Mouse (Mus musculus) cerebellum, adult 11 months (tissue): Measurements from ENCODE around the gene Pgf.

Experiments
- DNase-seq: peaks from one replicate; pipeline ENCODE4 v3.0.0; 2022

The Pgf gene

GRCm38 (mm10) chr12:85177740-85178239 is at the start of gene Pgf:
Pgf (minus strand) TSS chr12:85177790.
- DNase-seq: no peak

DNA sequence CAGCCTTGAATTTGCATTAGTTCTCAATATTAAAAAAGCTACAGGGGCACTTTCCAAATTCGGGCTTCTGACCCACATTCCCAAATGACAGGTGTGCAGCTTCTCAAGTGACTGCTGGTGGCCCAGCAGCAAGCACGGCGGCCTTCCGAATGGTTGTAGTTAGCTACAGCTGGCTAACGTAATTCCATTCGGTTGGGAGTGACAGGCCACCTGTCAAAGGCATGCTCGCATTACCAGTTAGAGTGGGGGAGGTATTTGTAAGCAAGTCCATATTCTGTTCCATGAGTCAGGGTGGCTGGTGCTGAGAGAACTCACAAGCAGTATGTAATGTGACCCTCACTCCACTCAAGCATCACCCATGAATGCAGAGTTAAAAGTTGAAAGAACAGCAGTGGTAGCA is 49.6 kb upstream of the Pgf start:
- no peak for DNase-seq

DNA sequence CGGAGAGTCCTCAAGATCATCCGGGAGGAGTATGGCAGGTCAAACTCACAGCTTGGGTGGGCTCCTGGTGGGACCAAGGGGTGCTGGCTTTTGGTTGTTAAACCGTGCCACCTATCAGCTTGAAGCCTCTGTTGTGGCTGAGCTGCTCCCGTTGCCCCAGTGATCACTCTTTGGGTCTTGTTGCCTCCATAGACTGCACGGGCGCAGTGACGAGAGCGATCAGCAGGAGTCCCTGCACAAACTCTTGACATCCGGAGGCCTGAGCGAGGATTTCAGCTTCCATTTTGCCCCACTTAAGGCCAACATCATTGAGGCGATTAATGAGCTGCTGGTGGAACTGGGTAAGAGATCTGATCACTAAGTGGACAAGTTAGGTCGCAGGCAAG is 42.3 kb upstream of the Pgf start:
- DNase-seq: peak; percentile 19

DNA sequence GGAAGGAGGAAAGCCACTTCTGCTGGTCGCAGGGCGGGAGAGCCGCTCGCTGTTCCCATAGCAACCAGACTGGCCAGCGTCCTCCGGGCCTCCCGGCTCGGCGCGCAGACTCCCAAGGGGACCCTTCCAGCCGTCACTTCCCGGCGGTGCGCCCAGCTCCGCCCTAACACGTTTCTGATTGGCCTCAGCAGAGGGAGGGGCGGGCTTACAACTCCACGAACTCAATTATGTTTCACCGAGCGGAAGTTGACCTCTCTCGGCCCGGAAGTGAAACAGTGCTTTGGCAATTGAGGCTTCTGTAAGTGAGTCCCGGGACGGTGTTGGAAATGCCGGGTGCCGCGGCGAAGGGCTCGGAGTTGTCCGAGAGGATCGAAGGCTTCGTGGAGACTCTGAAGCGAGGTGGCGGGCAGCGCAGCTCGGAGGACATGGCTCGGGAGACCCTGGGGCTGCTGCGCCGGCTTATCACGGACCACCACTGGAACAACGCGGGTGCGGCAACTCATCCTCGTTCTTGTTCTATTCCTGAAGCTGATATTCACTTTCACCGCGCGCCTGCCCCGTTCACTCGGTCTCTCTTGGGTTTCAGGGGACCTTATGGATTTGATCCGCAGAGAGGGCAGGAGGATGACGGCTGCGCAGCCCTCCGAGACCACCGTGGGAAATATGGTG is 41.8 kb upstream of the Pgf start, which contains the start of gene Eif2b2:
Gene Eif2b2 (plus strand): TSS at position 246 of the 669 bp plus-strand sequence.
- DNase-seq: peak; percentile 97

GRCm38 (mm10) chr12:85217733-85218310 is 40.2 kb upstream of the Pgf start:
- DNase-seq: no peak

GRCm38 (mm10) chr12:85215031-85215430 is 37.4 kb upstream of the Pgf start:
- DNase-seq: no peak

DNA sequence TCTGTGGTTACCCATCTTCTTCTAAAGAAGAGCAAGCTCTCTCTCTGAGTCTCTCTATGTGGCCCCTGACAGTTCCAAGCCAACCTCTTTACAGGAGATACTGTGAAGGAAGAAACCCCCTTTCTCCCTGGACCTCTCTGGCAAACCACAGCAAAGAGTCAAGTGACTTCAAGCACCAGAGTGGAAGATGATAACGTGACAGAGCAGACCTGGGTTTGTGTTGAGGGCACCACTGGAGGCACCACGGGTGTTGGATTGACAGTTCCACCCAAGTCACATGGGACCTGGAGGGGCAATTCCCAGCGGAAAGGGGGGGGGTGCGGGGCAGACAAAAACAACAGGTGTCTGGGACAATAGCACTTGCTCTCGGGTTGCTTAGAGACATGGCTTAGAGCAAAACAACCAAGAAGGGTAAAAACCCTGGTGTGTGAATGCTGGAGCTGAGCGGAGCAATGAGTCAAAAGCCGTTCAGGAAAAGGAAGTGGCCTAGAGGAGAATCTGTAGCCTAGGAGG is 31.2 kb upstream of the Pgf start:
- DNase-seq: no peak

DNA sequence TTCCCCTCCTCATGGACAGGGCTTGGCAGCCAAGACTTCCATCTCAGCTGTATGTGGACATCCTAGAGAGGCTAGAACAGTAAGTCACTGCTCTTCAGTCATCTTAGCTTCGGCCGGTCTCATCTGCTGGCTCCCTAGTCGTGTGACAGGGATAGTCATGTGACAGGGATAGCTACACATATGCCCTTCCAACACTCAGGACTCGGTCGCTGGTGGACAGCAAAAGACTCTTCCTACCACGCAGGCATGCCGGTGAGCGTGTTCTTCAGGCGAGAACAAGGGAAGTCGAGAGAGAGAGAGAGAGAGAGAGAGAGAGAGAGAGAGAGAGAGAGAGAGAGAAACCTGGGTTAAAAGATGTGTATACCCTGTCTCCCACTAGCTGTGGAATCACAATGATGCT is 27.8 kb upstream of the Pgf start:
- no peak for DNase-seq

- DNase-seq: no peak
These were observed 26.5 kb upstream of the Pgf start for GRCm38 (mm10) chr12:85204105-85204504.

- no peak for DNase-seq
These were observed 26.1 kb upstream of the Pgf start for GRCm38 (mm10) chr12:85203699-85204098.

- no peak for DNase-seq
These were observed 24.6 kb upstream of the Pgf start for GRCm38 (mm10) chr12:85202191-85202590.

- DNase-seq: no peak
These were observed 24.2 kb upstream of the Pgf start for GRCm38 (mm10) chr12:85201830-85202147.

DNA sequence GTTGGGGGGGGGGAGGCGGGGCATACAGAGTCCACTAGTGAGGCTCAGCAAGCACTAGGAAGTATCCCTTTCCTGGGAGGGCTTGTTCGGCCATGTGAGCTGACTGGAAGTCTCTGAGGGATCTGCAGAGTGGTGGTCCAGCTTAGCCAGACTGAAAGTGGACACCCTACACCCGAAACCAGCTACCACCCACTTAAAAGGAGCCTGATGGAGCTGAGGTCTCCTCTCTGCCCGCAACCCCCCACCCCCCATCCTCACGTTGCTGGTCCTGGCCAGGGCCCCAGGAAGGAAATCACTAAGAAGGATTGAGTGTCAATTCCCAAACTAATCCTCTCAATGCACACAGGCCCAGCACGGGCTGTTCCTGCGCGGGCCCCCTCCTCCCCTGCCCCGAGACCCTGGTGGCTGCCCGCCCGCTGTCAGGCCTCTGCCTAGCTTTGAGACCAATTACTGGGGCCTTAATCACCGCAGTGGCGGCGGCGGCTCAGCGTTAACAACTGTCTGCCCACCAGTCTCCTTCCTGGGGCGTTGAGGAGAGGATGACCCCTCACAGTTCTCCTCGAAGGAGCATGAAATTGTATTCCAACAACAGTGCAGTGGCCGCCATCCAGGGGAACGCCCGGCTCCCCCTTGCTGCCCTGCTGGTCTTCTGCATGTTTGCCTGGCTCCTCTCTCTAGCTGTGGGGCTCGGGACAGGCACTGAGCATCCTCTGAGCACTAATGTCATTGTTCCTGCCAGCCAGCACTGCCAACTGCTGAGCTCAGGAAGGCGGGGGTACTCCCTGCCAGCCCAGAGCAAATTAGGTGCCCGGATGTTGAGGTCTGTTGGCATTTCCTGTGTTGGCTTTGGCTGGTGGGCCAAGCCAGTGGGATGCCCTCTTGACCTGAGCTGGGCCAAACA is 23.6 kb upstream of the Pgf start:
- DNase-seq: no peak

DNA sequence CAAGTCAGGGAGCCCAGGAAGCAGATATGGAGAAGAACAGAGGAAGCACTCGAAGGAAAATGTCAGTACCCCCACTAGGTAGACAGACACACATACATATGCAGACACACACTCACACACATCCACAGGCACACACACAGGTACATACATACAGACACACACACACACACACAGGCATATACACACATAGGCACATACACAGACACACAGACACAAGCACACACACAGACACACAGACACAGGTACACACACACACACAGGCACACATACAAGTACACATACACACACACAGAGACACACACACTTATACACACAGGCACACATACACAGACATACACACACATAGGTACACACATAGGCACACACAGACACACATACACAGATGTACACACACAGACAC is 22.4 kb upstream of the Pgf start:
- no peak for DNase-seq

DNA sequence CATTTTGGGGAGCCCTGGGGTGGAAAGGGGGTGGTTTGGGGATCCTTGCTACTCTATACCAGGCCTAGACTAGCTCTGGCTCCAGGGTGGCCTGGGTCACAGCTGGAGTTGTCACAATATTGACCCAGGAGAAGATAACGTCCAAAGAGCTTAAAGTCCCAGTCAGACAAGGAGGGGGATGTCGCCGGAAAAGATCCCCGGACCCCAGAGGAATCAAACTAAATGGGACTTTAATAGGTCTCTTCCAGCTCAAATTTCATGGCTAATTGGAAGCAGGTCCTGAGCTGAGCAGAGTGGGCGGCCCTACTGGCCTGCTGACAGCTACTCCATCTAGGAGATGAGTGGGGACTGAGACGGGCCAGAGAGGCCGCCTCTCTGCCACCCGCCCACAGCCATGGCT is 20.3 kb upstream of the Pgf start:
- DNase-seq: no peak

DNA sequence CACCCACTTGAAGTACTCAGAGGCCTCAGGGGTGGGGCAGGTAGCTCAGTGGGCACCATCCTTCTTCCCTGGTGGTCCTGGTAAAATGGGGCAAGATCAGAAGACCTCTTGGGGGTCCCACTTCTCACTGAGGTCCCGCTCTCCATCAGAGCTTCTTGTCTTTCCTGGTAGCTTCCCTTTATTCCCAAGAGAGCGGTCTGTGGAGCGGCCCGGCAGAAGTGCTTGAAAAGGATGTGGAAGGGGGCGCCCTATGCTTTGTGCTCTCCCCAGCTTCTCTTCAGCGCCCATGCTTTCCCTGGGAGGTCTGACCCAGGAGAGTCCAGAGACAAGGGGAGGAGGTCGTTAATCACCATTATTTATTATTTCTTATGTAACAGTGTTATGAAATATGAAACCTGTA is 19.8 kb upstream of the Pgf start:
- no peak for DNase-seq

DNA sequence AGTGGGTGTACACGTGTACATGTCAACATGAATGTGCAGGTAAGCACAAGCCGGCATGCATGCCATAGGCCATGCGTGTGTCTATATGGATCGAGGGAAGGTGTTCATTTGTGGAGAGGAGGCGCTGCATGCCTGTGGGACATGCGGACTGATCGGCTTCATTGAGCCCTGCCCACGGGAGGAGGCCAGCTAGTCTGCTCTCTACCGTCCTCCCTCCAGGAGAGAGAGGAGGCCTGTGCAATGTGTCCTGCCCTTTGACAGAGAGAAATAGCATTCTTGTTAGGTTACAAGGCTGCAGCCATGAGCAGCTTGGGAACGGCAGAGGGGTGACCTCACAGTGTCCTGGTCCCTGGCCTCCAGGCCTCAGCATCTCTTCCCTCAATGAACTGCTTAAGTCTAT is 18.6 kb upstream of the Pgf start:
- DNase-seq: no peak

DNA sequence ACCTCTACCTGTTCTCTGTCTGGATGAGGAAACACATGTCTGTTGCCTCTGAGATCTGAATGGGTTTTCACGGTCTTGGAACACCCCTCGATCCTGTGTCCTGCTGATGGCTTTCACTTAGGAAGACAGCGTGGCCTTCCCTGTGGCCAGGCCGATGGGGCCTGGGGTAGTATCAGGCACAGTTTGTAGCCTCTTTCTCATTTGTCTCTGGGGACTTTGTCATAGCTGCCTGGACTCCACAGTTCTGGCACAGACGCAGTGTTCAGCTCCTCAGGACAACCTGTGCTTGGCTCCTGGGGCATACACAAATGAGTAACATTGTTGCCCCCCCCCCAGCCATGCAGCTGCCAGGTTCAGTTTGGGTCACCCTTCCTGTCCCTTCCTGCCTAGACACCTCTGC is 17.5 kb upstream of the Pgf start:
- no peak for DNase-seq

DNA sequence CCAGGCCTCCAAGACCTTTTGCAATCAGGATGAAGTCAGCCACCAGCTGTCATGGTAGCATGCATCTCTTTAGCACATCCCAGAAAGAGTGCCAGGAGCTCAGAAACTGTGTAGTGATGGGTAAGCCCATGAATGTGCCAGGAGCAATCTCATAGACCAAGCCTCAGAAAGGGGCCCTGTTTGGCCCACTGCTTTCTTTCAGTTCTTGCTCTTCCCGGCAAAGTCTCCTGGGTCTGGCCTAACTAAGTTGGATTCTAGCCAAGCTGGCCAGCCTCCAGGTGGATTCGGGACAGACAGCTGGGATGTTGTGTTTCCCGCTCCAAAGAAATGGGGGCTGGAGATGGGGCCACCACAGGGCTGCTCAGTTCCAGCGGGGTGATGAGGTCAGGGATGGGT is 17.0 kb upstream of the Pgf start:
- DNase-seq: no peak

GRCm38 (mm10) chr12:85193923-85194622 is 16.5 kb upstream of the Pgf start:
- no peak for DNase-seq

- no peak for DNase-seq
These were observed 15.6 kb upstream of the Pgf start for GRCm38 (mm10) chr12:85193146-85193545.

DNA sequence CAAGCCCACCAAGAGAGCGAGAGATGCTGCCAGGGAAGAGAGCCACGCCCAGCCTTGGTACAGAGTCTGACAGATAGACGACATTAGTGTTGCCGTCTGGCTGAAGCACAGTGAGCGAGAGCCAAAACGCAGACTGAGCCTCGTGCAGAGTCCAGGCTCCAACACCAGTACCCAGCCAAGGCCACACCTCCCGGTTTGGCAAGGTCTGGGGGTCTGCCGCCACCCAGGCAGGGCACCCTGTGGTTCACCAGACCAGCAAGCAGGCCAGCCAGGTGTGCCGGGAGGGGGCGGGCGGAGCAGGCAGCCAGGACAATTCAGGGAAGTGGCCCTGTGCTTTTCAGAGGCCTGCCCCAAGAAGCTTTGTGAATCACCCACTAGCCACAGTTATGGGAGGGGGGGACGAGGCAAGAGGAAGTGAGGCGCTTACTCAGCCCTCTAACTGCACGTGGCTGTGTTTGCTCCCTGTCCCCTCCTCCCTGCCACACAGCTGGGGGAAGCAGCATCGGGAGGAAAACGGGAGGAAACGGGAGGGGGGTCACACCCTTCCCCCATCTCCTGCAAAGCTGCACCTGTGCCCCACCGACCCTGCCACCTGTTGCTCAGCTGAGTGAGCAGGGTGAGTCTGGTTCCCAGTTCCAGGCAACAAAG is 15.0 kb upstream of the Pgf start:
- DNase-seq: no peak

- no peak for DNase-seq
These were observed 12.7 kb upstream of the Pgf start for GRCm38 (mm10) chr12:85190290-85190689.
